Mouse (Mus musculus): ENCODE data around the gene Fez1. TPM values are rescaled to one million over a fixed set of nuclear protein-coding genes. Genes with fewer than 3 reads are reported as not detected.

Gene Fez1
- polyA plus RNA-seq, 1 experiment from 2014 or later: 573 TPM

DNA sequence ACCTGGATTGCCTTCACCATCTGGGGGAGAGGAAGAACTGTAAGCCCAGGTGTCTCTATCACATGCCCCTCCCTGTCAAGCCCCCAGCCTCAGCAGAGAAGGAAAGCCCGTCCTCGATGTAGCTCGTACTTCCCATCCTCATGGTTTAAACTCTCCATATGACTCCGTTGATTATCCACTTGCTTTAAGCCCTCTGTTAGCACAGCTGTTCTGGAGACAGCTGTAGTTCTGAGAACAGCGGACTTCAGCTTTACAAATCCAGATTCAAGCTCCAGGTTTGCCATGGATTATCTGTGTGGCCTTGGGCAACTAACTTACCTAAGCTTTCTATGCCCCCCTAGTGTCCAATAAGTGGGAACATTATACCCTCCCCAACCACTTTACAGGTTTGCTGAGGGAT is 102.1 kb downstream of the Fez1 start:
- Histone ChIP-seq H3K4me2 (ENCODE audit: low read length) (no peak overlapping the region), H3K36me3 (ENCODE audit: control insufficient read depth, insufficient read depth, low read length) (no peaks in the 10 kb centered on the region), H3K27me3 (replicated peaks; ENCODE audit: control insufficient read depth, insufficient read depth, low read length) (no peaks in the 10 kb centered on the region), H3K9ac (ENCODE audit: low read depth, low read length) (no peak overlapping the region), H3K4me1 (ENCODE audit: control insufficient read depth, insufficient read depth, low read depth, low read length) (peaks cover 8% of the 10 kb centered on the region), H3K27ac (ENCODE audit: low read depth, low read length) (no peak overlapping the region), H3K4me3 (ENCODE audit: low read length) (no peak overlapping the region), H3K9me3 (ENCODE audit: control insufficient read depth, low read length) (no peaks in the 10 kb centered on the region)
- no peak for ATAC-seq
- WGBS: 83% methylated on average over 5 of the region's 5 CpGs

Other genes starting within 250 kb of the Fez1 start
- not detected in 2 replicates for gene Gm17689, start 239.2 kb upstream of the Fez1 start, polyA plus RNA-seq (2015; fragmentation: Nextera tagmentation; extraction: Ambion mirVana)
- not detected in 2 replicates for gene A630095E13Rik, start 178.5 kb upstream of the Fez1 start, polyA plus RNA-seq (2015; fragmentation: Nextera tagmentation; extraction: Ambion mirVana)
- gene Acrv1, start 128.6 kb upstream of the Fez1 start, polyA plus RNA-seq (2015; fragmentation: Nextera tagmentation; extraction: Ambion mirVana): not detected in 2 replicates
- 8.9 and 9.1 TPM in 2 replicates for gene Chek1, start 94.8 kb upstream of the Fez1 start, polyA plus RNA-seq (2015; fragmentation: Nextera tagmentation; extraction: Ambion mirVana)
- 86.5 and 95.3 TPM in 2 replicates for gene Stt3a, start 54.2 kb upstream of the Fez1 start, polyA plus RNA-seq (2015; fragmentation: Nextera tagmentation; extraction: Ambion mirVana)
- gene Ei24, start 24.5 kb upstream of the Fez1 start, polyA plus RNA-seq (2015; fragmentation: Nextera tagmentation; extraction: Ambion mirVana): 125 and 128 TPM in 2 replicates